Comparison of ENCODE assay signal across 9 mouse cellular contexts in the genomic region with DNA sequence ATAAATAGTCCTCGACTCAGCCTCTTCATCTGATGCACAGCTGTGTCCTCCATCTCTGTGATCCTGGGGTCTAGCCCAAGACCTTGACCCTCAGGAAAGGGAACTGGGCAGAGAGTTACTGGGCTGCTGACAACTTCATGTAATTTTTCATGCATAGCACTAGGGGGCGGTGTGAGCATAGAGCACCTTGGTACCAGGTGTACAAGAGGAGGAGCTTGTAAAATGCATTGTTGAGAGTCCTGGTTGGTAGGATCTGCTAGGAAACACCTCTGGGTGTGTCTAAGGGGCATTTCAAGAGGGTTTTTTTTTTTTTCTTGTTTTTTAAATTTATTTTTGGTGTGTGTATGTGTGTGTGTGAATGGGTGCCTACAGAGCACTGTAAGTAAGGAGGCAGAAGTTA.
A peak's percentile ranks its signal among the peaks of the same experiment; 100 is the strongest.
DNase-seq lines count a peak whose midpoint lies in the region; ATAC-seq and TF ChIP-seq lines count a peak whose summit lies in the region.
"Had no signal": no experiment of that assay in that cellular context is flagged by ENCODE, and none has a peak within 500 bp of the region (broad histone marks: within the 10 kb centered on the region; RNA-seq: fewer than 3 reads in every experiment).

No protein-coding gene starts in this region.

- H3K4me1 ChIP-seq in kidney, adult 2 months (ENCODE audit: control insufficient read depth, insufficient read depth, low read length): no peaks in the 10 kb centered on the region
- H3K4me1 ChIP-seq in ES-Bruce4 (ENCODE audit: control insufficient read depth, insufficient read depth, low read length): peaks cover 2% of the 10 kb centered on the region
- H3K4me1 ChIP-seq: embryonic facial prominence, embryonic 13.5 days had no signal

- DNase-seq in kidney, adult 2 months: peak; percentile 30
- DNase-seq in kidney, adult 11 months: no peak
- peak; percentile 44 for DNase-seq in 3T3-L1 (ENCODE audit: low read depth, low spot score)
- DNase-seq in embryo, embryonic 11 days: peak; percentile 41
- no peak for DNase-seq in layer of hippocampus, adult 18-20 months (ENCODE audit: low spot score in 2 of 2)
- no peak for DNase-seq in right cerebral cortex, postnatal 25 days

- peak; percentile 38; the same call in 1 of the 2 replicates for ATAC-seq in megakaryocyte-erythroid progenitor cell, adult 5-6 weeks (replicated peaks; ENCODE audit: low FRiP score, low TSS enrichment, poor library complexity, severe bottlenecking)

- H3K9me3 ChIP-seq in ES-Bruce4 (replicated peaks; ENCODE audit: control insufficient read depth, insufficient read depth, low read length, poor library complexity, severe bottlenecking): no peaks in the 10 kb centered on the region
- H3K9me3 ChIP-seq: embryonic facial prominence, embryonic 13.5 days had no signal

- no peaks in the 10 kb centered on the region for H3K27me3 ChIP-seq in kidney, adult 2 months (replicated peaks; ENCODE audit: control insufficient read depth, insufficient read depth, low read length)
- H3K27me3 ChIP-seq in ES-Bruce4 (ENCODE audit: control insufficient read depth, insufficient read depth, low read length, poor library complexity, severe bottlenecking): no peaks in the 10 kb centered on the region
- H3K27me3 ChIP-seq: embryonic facial prominence, embryonic 13.5 days had no signal

- TF ChIP-seq CTCF in kidney, adult 2 months (conservative IDR thresholded peaks at IDR 0.05; ENCODE audit: insufficient read depth, insufficient read length, low read depth, low read length): peak; percentile 72
- TF ChIP-seq CTCF in ES-Bruce4 (IDR thresholded peaks at IDR 0.05; ENCODE audit: low read depth, low read length): peak; percentile 39

- H3K9ac ChIP-seq in ES-Bruce4 (ENCODE audit: low read depth, poor library complexity, severe bottlenecking): no peak overlapping the region
- H3K9ac ChIP-seq: embryonic facial prominence, embryonic 13.5 days had no signal

- TF ChIP-seq EP300 in ES-Bruce4 (IDR thresholded peaks at IDR 0.05; ENCODE audit: insufficient read depth, low read depth, low read length): no peak

- H3K36me3 ChIP-seq in kidney, adult 2 months (ENCODE audit: control insufficient read depth, insufficient read depth, low read length): no peaks in the 10 kb centered on the region
- no peaks in the 10 kb centered on the region for H3K36me3 ChIP-seq in ES-Bruce4 (ENCODE audit: control insufficient read depth, insufficient read depth, low read length, poor library complexity, severe bottlenecking)
- H3K36me3 ChIP-seq: embryonic facial prominence, embryonic 13.5 days had no signal

- 4% methylated on average over 2 of the region's 2 CpGs for WGBS in kidney, adult 2 months

- H3K4me3 ChIP-seq in kidney, adult 2 months (ENCODE audit: insufficient read depth, low read depth, low read length): no peak overlapping the region
- no peak overlapping the region for H3K4me3 ChIP-seq in ES-Bruce4 (ENCODE audit: low read depth, low read length)
- H3K4me3 ChIP-seq: embryonic facial prominence, embryonic 13.5 days had no signal

- H3K27ac ChIP-seq in kidney, adult 2 months (ENCODE audit: insufficient read depth, low read depth, low read length): no peak overlapping the region
- no peak overlapping the region for H3K27ac ChIP-seq in ES-Bruce4 (ENCODE audit: insufficient read depth, low read length)
- H3K27ac ChIP-seq: embryonic facial prominence, embryonic 13.5 days had no signal

- TF ChIP-seq POLR2A in kidney, adult 2 months (IDR thresholded peaks at IDR 0.05; ENCODE audit: low read depth, low read length): no peak
- no peak for TF ChIP-seq POLR2A in ES-Bruce4 (IDR thresholded peaks at IDR 0.05; ENCODE audit: insufficient read depth, low read length)

Comparison
In these comparisons a context has a peak if more than half of its experiments do, and no peak if none do; other contexts are left out.
1. DNase-seq: peak in kidney, adult 2 months (single experiment), 3T3-L1 (single experiment) and embryo, embryonic 11 days (single experiment); none in kidney, adult 11 months (single experiment), layer of hippocampus, adult 18-20 months (0 of 2) and right cerebral cortex, postnatal 25 days (single experiment).